Mouse (Mus musculus) frontal cortex, adult (tissue): ENCODE results near the gene Tgfb3.

Experiments
- ATAC-seq: cut with Nextera tagmentation; 2 replicates; pipeline ENCODE4 v1.9.2; 2017; ENCODE audit warnings: mild to moderate bottlenecking, moderate library complexity, mixed read lengths; ENCODE audit not compliant: low TSS enrichment

Gene Tgfb3

DNA sequence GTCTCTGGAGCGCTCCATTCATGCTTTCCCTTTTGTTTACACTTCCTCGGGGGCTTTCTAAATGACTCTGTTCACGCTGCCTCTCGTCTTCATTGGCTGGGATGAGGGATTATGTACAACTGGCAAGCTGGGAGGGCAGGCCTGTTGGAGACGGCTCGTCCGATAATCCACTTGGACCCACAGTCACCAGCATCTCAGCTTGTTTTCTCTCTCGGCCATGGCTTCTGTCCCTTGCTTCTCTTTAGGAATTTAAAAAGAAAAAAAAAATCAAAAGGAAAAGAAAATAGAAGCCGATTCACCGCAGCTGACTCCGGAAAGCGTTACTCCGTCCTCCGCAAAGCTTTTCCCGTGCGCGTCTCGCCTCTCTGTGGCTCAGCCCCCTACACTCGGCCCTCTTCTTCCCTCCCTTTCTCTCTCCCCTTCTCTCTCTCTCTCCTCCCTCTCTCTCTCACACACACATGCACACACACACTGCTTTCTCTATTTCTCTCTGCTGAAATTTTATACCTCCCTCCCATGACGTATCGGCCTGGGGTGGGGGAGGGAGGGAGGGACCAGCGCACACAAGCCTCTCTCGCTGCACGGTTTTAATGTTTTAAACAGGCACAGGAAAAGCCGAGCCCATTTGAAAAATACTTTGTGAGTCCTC lies at the start of gene Tgfb3:
Gene Tgfb3, minus strand, starts transcription at position 489 of the 649 bp plus-strand sequence.
- peak; percentile 33; the same call in 1 of the 2 replicates for ATAC-seq

DNA sequence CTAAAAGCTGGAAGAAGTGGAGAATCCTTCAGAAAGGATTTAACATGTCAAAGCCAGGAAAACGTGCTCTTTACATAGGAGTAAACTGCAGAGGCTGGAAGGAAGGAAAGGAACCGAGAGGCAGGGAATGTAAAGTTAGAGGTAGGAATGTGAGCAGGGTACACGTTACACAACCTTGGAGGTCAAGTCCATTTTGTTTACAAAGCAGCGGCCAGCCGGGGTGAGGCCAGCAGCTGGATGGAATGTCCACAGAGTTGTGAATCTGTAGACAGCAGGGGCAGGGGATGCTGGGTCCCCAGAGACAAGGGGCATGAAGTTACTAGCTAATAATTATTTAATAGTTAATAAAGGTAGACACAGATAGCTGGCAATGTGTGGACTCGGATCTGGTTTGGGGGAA lies 49.3 kb upstream of the Tgfb3 start:
- no peak for ATAC-seq

DNA sequence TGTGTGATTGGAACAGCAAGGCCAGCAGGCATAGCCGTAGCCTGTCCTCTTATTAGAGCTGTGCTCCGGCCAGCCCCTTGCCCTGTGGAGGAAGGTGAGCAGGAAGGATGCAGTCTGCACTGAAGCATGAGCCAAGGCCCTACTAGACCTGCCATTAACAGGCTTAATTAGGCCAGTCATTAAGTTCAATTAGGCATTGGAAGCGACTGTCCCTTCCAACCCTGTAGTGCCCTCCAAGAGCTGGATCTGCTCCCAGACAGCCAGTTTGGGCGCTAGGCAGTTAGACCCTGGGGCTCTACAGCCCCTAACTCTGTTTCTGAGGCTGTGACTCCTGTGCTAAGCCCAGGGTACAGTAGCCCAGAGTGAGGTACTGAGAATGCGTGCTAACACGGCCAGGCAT lies 45.2 kb upstream of the Tgfb3 start:
- no peak for ATAC-seq

DNA sequence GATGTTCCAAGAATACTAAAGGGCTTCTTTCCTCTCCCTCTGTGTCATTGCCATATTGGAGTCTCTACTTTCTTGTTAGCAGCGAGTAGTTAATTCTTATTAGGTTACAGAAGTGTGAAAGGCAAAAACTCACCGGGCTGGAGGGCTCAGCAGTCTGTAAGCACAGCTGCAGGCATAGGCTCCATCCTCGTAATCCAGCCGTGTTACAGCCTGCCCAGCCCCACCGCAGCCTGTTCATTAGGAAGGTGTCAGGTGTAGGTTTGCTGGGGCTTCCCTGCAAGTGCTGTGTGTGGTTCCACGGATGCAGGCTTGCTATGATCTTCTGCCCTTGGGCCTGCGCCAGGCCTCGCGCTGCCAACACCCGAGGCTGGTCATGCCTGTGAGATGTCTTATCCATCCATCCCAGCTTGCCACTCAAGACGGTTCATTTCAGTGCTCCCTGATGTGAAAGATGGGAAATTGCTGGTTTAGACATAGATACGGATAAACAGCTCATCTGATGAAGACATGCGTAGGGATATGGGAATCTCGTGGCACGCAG lies 37.5 kb upstream of the Tgfb3 start:
- ATAC-seq: no peak

DNA sequence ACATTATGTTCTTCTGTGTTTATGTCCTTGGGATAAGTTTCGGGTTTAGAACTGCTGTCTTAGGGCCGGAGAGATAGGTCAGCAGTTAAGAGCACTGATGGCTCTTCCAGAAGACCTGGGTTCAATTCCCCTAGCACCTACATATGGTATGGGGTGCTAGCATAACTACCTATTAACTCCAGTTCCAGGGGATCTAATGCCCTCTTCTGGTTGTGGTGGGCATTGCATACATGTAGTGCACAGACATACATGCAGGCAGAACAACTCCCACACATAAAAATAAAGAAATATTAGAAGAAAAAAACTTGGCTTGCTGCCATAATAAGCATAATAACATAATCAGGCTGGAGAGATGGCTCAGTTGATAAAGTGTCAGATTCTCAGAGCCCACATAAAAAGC lies 31.8 kb upstream of the Tgfb3 start:
- no peak for ATAC-seq

DNA sequence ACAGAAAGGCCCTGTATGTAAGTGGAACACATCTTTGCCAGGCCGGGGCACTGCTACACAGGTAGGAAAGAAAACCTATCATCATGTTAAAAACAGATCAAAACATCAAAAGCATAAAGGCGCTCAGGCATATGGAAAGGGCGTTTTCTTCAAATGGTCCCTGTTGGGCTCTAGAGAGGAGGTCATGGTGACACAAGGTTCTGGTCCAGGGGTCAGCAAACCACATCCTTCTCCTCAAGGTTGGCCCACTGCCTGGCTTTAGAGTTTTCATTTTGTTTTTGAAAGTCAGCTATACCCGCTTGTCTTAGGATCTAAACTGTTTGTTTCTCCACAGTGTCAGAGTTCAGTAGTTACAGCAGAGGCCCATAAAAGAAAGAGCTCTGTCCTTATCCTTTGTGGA lies 30.7 kb upstream of the Tgfb3 start:
- ATAC-seq: no peak

DNA sequence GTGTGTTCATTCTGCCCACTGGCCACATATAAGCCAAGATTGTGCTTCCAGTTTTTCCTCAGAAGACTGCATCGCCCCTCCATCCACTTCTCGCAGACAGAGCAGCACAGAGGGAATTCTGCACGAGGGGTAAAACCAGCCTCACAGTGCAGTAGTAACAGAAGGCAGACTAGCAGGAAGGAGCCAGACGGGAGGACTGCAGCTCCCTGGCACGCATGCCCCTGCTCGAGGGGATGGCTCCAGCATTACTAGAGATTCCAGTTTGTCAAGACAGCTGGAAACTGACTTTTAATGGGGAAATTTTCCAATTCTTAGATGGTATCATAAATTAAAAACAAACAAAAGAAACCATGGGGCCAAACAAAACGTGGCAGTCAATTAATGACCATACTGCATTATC lies 28.8 kb upstream of the Tgfb3 start:
- no peak for ATAC-seq

DNA sequence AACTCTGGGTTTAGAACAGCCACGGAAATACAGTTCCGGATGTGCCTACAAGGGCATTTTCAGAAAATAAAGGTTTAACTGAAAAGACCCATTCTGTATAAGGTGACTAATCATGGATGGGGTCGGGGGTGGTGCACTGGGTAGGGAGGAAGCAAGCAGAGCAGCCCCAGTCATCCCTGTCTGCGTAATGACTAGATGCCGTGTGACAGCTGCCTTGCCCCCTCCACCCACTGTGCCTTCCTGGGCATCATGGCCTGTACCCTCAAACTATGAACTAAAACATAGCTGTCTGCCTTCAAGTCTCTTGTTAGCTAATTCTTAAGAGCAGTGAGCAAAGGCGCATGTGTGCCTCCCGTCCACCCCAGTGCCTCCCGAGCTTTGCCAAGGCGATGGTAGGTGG lies 27.2 kb upstream of the Tgfb3 start:
- no peak for ATAC-seq

DNA sequence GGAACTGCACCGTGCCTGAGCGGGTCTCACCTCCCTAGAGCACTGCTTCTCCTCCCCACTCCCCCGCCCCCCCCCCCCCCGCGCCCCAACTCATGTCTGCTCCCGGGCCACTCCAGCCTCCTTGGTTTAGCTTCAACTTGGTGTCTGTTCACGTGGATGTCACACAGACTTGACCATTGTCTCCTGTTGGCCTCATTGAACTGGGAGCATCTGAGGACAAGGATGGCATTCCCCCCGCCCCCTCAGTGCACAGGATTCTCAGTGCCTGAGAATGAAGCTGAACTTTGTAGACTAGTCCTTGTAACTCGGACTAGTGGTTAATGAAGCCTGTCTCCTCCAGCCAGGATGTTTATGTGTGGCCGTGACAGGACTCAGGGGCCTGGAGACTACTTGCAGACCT lies 26.7 kb upstream of the Tgfb3 start:
- no peak for ATAC-seq

DNA sequence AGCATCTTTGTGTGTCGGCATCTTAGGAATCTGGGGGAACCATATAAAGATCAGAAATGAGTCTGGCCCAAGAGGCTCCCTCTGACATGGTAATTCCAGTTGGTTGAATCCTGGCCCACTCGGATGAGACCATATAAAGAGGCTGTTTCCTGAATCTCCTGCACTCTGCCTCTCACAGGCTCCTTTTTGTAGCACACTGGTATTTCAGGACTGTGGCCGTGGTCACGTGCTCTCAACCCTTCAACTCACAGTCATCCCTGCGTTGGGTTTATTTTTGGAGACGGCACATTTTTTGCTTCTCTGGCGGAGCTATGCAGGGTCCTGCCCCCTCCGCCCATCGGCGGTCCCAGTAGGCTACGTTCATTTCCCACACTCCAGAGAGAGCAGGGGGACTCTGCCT lies 25.5 kb upstream of the Tgfb3 start:
- peak; percentile 20; the same call in 1 of the 2 replicates for ATAC-seq

DNA sequence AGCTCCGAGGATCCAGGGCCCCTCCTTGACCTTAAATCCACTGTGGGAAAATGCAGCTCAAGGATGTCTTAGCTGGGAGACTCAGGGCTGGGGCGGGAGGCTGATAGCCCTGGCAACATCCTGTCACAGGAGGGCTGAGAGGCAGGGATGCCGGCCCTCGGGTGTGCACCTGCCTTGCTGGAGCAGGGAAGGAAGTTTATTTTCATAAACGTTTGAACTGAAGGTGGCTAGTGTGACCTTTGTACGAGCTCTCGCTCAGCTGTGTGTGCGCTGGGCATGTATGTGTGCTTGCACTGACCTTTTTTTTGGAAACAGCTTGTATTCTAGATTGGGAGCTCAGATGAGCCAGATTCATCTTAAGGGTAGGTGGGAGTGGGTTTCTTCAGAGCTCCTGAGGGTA lies 25.0 kb upstream of the Tgfb3 start:
- ATAC-seq: 0 out of 2 replicates have a peak, but pooled peaks have one; percentile 6

DNA sequence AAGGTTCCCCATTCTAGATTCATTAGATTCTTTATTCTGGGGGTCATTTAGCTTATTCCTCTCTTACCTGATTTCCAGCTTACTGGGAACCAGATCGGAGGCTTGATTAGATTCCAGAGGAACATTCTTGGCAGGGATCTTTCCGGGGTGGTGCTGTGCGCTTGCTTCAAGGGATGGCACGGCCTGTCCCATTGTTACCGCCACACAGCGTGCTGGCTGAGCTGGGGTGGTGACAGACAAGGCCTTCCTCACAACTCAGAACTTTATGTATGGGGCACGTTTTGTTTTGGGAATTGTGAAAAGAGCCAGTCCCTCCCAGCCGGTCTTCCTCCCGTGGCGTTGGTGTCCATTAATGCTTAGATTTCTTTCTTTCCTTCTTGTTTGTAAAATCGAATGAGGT lies 24.6 kb upstream of the Tgfb3 start:
- peak; percentile 35 for ATAC-seq

DNA sequence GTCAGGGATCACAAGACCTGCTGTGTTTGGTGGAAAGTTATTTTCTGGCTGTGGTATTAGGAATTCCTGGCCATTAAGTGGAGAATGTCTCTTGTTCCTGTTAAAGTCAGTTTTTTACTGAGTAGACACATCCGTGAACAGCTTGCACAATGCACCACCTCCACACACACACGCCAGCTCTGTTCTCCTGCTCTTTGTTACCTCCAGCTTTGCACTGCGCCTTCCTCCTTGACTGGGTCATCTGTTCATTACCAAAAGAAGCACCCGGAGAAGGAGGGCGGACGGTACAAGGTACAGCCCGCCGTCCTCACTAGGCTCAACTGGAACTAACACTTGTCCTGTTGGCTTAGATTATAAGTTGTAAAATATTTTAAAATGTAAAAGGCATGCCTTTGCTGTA lies 23.8 kb upstream of the Tgfb3 start:
- ATAC-seq: no peak

DNA sequence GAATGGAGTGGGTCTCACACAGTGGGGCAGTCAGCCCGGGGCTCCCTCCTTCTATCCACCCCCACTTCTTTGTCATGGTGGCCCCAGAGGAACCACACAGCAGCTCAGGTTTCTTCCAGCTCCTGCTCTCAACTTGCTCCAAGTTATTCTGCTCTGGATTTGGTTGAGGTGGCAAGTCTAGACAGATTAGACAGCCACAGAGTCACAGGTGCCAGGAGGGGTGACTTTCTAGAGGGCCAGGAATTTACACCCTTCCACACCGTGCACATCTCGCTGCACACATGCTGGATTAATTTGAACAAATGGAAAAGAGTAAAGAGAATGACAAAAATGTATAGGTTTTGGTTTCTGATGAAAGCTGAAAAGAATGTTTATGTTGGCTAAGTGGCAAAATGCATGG lies 21.9 kb upstream of the Tgfb3 start:
- ATAC-seq: no peak

DNA sequence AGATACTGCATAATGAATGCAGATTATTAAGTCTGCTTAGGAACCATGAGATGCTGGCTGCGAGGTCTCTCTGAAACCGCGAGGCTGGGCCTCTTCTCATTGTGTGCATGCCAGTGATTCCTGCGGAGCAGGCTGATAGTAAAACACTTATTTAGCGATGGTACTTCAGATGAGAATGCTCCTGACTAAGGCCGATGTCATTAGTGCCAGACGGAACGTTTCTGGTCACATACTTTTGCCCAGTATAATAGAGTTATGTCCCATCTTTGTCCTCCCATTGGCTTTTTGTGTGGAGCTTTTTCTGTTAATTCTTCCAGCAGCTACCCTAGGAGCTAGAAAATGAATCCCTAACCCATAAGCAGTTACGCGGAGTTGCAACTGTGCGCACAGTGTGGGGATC lies 18.9 kb upstream of the Tgfb3 start:
- no peak for ATAC-seq

DNA sequence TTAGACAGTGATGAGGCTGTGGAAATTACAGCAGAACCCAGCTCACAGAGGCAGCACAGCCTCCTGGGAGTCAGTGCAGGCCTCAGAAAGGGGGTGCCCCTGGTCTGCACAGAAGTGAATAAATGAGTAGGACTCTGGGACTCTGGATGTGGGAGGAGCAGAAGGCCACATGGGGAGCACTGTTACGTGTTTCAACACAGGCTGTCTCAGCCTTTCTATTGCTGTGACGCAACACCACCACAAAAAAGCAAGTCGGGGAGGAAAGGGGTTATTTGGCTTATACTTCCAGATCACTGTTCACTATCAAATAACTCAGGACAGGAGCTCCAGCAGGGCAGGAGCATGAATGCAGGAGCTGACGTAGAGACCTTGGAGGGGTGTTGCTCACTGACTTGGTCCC lies 17.0 kb upstream of the Tgfb3 start:
- ATAC-seq: no peak

DNA sequence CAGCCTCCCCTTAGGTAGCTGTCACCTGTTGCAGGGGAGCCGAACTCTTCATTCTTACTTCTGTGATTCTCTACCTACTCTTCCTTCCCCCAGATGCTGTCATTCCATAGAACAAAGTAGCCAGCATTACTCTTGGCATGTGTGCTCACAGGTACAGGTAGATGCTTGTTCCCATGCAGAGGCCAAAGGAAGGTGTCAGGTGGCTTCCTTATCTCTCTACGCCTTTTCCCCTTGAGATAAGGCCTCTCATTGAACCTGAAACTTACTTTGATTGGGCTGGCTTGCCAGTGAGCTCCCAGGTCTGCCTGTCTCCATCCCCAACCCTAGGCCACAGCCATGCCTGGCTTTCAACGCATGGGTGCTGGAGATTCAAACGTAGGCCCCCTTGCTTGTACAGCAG lies 15.2 kb upstream of the Tgfb3 start:
- ATAC-seq: no peak

DNA sequence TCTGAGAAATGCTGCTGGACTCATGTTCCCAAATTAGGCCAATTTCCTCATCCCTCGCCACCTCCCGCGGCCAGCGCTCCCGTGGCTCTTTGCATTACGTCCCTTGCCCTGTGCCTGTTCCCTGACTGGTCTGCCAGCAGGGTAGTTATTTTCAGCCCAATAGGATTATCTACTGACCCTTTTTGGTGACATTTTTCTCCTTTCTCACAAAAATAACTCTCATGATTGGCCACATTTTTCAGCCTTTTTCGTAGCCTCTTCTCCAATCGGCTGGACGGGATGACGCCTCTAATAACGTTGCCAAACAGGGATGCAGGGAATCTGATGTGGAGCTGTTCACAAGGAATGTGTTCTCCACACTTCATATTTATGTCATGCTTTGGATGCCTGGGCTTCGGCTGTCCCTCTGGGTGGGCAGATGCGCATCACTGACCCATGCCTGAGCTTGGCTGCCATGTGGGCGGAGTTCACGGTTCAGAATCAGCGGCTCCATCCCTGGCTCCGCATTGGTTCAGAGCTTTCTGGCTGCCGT lies 12.8 kb upstream of the Tgfb3 start:
- no peak for ATAC-seq

DNA sequence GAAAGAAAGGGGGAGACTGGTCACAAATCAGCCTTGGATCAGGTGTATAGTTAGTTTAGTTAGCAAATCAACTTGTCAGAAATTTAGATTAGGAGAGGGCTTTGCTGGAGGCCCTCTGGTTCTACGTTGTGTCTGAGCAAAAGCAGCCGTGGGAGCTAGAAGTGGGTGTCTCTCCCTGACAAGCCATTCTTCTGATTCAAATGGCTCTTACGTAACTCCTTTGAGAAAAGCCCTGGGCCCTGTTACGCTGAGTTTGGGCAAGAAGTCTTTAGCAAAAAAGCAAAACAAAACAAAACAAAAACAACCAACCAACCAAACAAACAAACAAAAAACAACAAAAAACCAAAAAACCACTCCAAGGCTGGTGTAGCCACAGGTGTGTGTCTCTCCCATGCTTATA lies 11.9 kb upstream of the Tgfb3 start:
- no peak for ATAC-seq

DNA sequence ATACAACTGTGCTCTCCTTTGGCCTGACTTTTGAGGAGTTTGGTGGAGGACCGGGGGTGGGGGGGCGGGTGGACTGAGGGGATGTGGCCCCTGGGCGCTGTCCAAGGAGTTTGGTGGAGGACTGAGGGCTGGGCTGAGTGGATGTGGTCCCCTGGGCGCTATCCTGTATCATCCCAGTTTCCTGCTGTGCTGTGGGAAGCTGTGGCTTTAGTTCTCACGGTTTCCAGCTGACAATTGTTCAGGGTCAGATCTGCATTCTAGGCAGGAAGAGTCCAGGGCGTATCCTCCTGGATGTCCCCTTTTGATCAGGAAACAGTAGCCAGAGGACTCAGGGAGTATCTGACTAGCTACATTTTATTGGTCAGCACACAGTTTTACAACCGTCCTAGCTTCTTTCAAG lies 9.2 kb upstream of the Tgfb3 start:
- no peak for ATAC-seq

DNA sequence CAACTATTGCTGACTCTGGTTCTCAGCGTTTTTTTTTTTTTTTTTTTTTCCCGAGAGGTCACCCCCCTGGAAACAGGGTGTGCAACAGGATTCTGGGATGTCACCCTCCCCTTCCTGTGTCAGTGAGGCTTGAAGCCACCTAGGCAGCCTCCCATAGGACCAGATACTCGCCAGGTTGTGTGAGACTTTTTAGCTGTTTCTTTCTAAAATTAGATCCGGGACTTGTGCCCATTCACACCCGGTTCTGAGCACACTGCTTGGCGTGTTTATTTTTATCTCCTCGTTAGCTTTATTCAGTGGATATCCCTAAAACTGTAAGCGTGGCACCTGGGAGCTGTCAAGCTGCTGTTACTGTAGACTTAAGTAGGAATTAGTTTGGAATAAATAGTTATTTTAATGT lies 7.7 kb upstream of the Tgfb3 start:
- ATAC-seq: peak; percentile 20; the same call in 1 of the 2 replicates

DNA sequence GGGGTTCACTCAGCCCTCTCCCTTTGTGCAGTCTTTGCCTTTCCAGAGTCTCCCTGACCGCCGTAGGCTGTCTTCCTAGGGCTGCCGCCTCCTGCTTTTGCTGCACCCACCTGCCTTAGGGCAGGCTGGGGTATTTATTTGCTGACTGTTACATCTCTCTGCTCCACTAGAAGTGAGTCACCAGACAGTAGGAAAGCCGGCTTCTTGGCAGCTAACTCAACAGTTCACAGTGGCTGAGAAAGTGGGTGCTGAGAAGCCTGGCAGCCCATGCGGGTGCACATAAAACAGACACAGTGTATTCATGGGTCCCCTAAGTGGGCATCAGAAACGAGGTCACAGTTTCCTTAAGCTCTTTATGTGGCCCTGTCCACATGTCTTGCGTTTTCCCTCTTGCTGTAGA lies 7.0 kb upstream of the Tgfb3 start:
- ATAC-seq: peak; percentile 79

DNA sequence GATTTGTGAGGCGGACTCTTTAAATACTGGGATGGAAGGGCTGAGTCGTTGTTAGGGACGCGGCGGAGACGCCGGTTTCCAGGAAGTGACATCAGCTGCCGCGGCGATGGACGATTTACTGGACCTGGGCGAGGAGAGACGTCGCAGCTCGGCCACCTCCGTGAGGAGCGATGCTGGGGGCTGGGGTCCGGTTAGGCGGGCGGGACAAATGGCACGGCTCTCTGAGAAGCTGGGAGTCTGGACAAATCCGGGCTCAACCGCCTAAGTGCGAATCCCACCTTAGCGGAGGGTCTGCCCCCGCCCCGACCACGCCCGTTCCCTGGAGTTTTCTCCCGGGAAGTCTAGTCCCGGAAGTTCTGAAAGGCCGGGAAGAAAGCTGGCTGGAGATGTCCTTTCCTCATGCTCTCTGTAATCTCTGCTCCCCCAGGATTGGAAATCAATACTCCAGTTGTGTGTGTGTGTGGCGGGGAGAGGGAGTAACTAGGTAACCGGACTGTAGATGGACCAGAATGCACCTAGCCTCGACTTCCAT lies 3.7 kb upstream of the Tgfb3 start, which contains the start of gene Ift43:
Gene Ift43, plus strand, starts transcription at position 61 of the 532 bp plus-strand sequence.
- peak; percentile 67 for ATAC-seq
